Mouse (Mus musculus) urinary bladder, postnatal 14 days (tissue): ENCODE results near the gene Smagp.

Experiments
- DNase-seq: peaks from one replicate; pipeline ENCODE4 v3.0.0; 2021; ENCODE audit warnings: low spot score

Gene Smagp

DNA sequence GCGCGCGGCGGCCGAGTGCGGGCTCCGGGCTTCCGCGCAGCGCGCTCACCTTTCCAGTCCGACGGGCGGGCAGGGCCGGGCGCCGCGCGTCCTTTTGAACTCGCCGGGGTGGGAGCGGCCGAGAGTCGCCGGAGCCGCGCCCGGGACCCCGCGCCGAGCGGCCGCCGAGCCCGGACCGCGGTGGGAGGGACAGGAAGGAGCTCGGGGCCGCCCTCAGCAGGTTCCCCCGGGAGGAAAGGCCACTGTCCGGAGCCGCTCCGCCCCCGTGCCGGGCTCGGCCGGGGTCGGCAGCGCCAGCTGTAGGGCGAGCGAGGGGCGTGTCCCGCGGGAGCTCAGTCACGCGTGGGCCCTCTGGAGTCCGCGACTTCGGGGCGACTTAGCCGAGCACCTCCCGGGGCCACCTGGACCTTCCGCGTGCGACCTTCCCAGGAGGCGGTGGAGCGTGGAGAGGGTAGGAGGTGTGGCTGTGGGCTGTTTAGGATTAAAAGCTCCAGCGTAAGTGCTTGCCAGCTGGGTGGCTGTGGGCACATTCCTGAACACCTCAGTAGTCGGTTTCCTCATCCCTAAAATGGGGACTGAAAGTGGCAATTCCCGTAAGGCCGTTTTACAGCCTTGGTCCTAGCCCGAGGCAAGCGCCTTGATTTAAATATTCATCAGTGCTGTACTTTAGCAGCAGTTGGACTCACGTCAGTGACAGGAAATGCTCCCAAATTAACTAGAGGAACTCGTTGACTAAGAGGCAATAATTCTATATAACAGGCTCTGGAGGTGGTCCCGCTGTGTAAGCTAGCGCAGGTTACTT, at the start of gene Smagp:
Smagp (minus strand) TSS at position 241 of the 802 bp plus-strand sequence.
- peak; percentile 69 for DNase-seq

- no peak for DNase-seq
These were observed 49.7 kb upstream of the Smagp start for GRCm38 (mm10) chr15:100686434-100686833.

DNA sequence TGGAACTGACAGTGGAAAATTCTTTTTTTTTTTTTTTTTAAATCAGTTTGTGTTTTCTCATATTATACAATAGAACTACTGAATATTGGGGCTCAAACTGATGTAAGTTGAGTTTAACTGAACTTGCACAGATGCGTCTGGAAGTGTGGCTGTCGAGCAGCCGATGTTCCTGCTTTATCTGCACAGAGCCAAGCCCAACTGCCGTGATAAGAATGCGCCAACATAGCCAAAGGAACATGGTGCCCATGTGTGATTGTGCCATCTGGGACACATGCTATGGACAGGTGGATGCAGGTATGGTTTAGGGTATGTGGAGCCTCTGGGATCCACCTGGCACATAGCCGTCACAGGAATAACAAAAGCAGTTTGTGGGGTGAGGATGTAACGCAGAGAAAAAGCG, 49.1 kb upstream of the Smagp start:
- no peak for DNase-seq

DNA sequence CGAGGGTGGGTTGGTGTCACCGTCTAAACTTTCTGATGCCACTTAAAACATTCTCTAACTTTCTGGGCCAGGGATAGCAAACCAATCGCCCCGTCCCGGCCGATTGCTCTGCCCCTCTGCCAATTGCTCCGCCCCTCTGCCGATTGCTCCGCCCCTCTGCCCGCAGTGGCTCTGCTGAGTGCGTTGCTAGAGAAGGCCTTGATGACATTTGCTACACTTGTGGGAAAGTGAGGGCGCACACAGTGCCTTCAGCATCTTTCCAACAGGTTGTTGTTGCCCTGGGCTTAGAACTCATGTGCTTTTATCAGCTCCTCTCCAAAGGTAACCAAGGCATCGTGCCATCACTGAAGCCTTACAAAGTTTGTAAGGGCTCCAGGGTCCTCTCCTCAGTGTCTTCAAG, 48.5 kb upstream of the Smagp start:
- no peak for DNase-seq

GRCm38 (mm10) chr15:100684450-100684849, 47.7 kb upstream of the Smagp start:
- no peak for DNase-seq

DNA sequence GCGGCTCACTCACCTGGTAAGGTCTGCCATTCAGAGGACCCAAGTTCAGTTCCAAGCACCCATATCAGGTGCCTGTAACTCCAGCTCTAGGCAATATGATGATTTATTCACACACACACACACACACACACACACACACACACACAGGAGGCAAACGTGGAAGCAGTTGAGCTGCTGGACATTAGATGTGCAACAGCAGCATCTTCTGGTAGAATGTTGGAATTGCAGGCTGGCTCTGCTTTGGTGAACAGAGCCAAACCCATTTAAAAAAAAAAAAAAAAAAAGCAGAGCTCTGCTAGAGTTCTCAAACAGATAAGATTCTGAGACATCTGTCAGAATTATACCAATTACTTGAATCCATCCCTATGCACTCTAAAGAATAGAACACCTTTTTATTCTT, 46.3 kb upstream of the Smagp start:
- DNase-seq: peak; percentile 84

GRCm38 (mm10) chr15:100681770-100682169, 45.0 kb upstream of the Smagp start:
- DNase-seq: no peak

DNA sequence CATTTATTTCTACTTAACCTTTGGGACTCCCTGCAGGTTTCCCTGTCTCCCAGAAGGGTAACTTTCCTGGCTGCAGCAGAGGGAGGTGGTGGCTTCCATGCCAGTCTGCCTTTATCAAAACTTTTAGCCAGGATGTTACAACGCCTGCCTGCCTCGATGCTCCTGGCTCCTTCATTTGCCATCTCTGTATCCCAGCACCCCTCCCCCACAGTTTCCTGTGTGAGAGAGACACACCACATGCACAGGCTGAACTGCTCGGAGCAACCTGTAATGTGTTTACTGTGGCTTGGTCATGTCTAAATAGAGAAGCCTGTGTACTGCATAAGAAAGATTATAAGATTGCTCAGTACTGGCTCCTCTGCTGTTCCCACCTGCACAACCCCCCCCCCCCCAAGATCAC, 43.6 kb upstream of the Smagp start:
- no peak for DNase-seq

- no peak for DNase-seq
These were observed 42.3 kb upstream of the Smagp start for GRCm38 (mm10) chr15:100679005-100679404.

- no peak for DNase-seq
These were observed 41.8 kb upstream of the Smagp start for GRCm38 (mm10) chr15:100678581-100678980.

- no peak for DNase-seq
These were observed 40.9 kb upstream of the Smagp start for GRCm38 (mm10) chr15:100677675-100678074.

DNA sequence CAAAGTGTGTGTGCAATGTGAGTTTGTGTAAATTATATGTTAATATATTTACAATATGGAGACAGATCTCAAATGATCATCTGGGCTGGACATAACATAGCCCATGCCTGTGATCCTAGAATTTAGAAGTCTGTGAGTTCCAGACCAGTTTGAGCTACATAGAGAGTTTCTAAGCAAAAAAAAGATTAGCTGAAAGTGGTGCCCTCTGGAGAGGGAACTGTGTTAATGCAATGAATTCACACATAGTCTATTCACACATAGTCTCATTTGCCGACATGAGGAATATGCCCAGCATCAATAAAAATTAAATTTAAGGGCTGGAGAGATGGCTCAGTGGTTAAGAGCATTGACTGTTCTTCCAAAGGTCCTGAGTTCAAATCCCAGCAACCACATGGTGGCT, 39.8 kb upstream of the Smagp start:
- DNase-seq: no peak

- no peak for DNase-seq
These were observed 38.7 kb upstream of the Smagp start for GRCm38 (mm10) chr15:100675486-100675885.

DNA sequence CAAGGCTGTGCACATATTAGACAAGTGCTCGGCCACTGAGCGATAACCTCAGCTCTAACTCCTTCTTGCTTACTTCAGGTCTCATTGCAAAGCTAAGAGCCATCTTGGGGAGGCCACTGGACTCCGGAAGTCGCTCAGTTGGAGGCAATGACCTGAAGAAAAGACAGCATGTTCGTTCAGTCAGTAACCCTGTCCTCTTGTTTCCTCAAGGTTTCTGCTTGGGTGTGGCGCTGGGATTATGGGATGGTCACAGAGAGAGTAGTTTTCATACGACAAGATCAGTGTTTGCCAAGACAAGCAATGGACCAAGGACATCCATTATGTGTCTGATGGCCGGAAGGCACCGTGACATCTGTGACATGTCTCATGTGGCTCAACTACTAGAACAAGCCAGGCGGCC, 37.8 kb upstream of the Smagp start:
- DNase-seq: no peak

- no peak for DNase-seq
These were observed 37.0 kb upstream of the Smagp start for GRCm38 (mm10) chr15:100673585-100674391.

DNA sequence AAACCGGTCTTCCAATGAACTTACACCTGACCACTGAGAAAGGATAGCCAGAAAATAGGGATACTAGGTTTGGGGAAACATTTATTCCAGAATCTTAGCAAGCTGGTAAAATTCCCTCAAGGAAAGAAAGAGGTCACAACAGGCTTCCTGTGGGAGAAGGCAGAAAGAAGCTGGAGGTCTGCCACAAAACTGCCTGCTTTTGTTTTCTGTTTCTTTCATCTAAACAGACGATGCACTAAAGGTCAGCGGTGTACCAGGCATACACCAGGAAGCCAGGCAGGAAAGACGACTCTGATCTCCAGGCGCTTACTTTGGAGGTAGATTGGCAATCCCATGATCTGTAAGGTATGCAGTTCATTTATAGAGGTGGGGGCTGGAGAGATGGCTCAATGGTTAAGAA, 34.1 kb upstream of the Smagp start:
- no peak for DNase-seq

DNA sequence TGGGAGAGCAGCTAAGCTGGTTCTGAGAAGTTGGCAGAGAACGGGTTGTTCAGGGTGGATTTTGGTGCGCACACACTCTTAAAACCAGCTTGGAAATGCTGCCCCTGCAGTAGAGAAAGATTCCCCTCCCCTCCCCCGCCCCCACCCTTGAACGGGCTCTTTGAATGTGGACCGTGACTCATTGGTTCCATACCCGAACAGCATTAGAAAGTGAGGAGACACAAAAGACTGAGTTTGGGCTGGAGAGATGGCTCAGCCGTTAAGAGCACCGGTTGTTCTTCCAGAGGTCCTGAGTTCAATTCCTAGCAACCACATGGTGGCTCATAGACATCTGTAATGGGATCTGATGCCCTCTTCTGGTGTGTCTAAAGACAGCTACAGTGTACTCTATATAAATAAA, 33.3 kb upstream of the Smagp start:
- no peak for DNase-seq

DNA sequence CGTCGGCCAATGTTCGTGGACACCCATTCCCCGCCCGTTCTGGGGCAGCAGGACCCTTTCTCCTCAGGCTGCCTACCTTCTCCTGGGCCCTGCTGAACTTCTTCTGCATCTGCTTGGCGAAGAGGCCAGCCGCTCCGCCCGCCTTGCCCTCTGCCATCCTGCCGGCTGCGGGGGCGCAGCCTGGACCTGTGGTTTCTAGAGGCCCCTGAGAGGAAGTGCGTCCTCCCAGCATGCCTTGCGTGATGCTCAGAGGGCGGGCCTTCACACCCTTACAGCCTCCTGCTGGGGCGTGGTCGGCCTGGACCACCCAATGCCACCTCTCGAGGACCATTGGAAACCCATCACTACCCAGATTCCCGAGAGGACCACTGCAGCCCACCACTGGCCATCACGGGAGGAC, 32.6 kb upstream of the Smagp start, which contains the start of gene Bin2:
Bin2 (minus strand) TSS at position 217 of the 400 bp plus-strand sequence.
- no peak for DNase-seq

GRCm38 (mm10) chr15:100667871-100668545, 31.3 kb upstream of the Smagp start:
- DNase-seq: no peak

GRCm38 (mm10) chr15:100667420-100667819, 30.7 kb upstream of the Smagp start:
- DNase-seq: no peak

- no peak for DNase-seq
These were observed 30.1 kb upstream of the Smagp start for GRCm38 (mm10) chr15:100666851-100667250.

DNA sequence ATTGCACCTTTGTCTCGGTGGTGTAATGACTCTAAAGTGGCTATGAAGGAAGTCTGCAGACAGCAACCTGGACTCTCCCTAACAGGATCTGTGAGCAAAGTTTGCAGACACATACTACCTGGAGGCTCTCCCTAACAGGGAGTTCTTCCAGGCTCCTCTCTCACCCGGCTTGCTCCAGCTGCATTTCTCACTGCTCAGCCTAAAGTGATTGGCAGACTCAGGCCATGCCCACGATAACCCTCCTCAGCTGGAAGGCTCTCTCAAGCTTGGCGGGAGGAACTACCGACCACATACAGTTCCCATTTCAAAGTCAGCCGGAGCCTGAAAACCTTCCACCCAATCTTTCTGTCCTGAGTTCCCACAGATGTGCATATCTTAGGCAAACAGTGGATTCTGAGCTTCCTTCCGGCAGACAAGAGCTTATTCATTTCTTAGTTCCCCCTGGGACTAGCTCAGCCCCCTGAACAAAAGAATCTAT, 29.5 kb upstream of the Smagp start:
- peak; percentile 30 for DNase-seq
